Mouse (Mus musculus) spleen, postnatal 36 days (tissue): ENCODE results near the gene Vars.
A peak's percentile ranks its signal among the peaks of the same experiment; 100 is the strongest.
"Not testable (repeated sequence)": the region's sequence is repeated elsewhere in the genome, so short reads cannot be mapped to it uniquely, and the experiment has no call there.

Source experiments
- DNase-seq, 2 experiments: peaks; one replicate each; pipeline ENCODE4 v3.0.0; 2022; ENCODE audit warnings: low spot score in 2 of 2, mixed read lengths in 1 of 2

Vars gene

GRCm38 (mm10) chr17:35024261-35024660 is 23.5 kb downstream of the Vars start:
- no peak for DNase-seq

GRCm38 (mm10) chr17:35024691-35025488 is 24.1 kb downstream of the Vars start:
- DNase-seq = no peak

GRCm38 (mm10) chr17:35026206-35026605 is 25.4 kb downstream of the Vars start:
- no peak for DNase-seq

GRCm38 (mm10) chr17:35027277-35028068 is 26.7 kb downstream of the Vars start, which contains the start of gene Sapcd1:
TSS of gene Sapcd1 (minus strand) at chr17:35028016.
- DNase-seq = peak; percentile 57 to 61

- no peak for DNase-seq
These were observed 27.5 kb downstream of the Vars start for GRCm38 (mm10) chr17:35028315-35028714.

- no peak for DNase-seq
These were observed 29.1 kb downstream of the Vars start for GRCm38 (mm10) chr17:35029691-35030532.

- DNase-seq = no peak
These were observed 30.5 kb downstream of the Vars start for GRCm38 (mm10) chr17:35031272-35031671.

- no peak for DNase-seq
These were observed 31.1 kb downstream of the Vars start for GRCm38 (mm10) chr17:35031880-35032279.

- no peak for DNase-seq
These were observed 31.6 kb downstream of the Vars start for GRCm38 (mm10) chr17:35032323-35032870.

- not testable (repeated sequence) for DNase-seq
These were observed 32.9 kb downstream of the Vars start for GRCm38 (mm10) chr17:35033703-35034102.

GRCm38 (mm10) chr17:35034896-35035295 is 34.1 kb downstream of the Vars start:
- no peak for DNase-seq

- DNase-seq = no peak
These were observed 38.5 kb downstream of the Vars start for GRCm38 (mm10) chr17:35039121-35039873.

- no peak for DNase-seq
These were observed 43.0 kb downstream of the Vars start for GRCm38 (mm10) chr17:35043794-35044193.

- no peak for DNase-seq
These were observed 44.4 kb downstream of the Vars start for GRCm38 (mm10) chr17:35044904-35045806.

- no peak for DNase-seq
These were observed 45.3 kb downstream of the Vars start for GRCm38 (mm10) chr17:35045807-35046680.

GRCm38 (mm10) chr17:35046681-35047455 is 46.1 kb downstream of the Vars start, which contains the start of gene Msh5:
TSS of gene Msh5 (minus strand) at chr17:35046745.
- peak; percentile 96 to 97 for DNase-seq

- no peak for DNase-seq
These were observed 46.9 kb downstream of the Vars start for GRCm38 (mm10) chr17:35047688-35048087.
